Mouse (Mus musculus) lung, adult 2 months (tissue): ENCODE measurements at regions not wholly inside any gene's neighbourhood (a gene's known extent, or its start where the extent isn't known, plus 50 kb on each side); places are given as distances from the start of the nearest gene placed in this dataset.

ENCODE experiments used
- CTCF ChIP-seq: fragments of 200-500 bp; IDR thresholded peaks from 2 replicates; pipeline ENCODE4 v1.5.1; 2011; ENCODE audit warnings: mild to moderate bottlenecking, low read length, control low read depth; ENCODE audit not compliant: insufficient read depth
- POLR2A ChIP-seq: fragments of 200-500 bp; IDR thresholded peaks from 2 replicates; pipeline ENCODE4 v1.6.1; 2011; ENCODE audit warnings: low read depth, mild to moderate bottlenecking, control low read depth, low read length, borderline replicate concordance; ENCODE audit errors: extremely low read depth

- TF ChIP-seq POLR2A (no peak), CTCF (no peak)
Measured at GRCm38 (mm10) chr5:53371638-53372037, 94.3 kb upstream of the Rbpj start.
